Mouse (Mus musculus): Measurements from ENCODE around the gene Trappc3l. TPM values are rescaled to one million over a fixed set of nuclear protein-coding genes. Genes with fewer than 3 reads are reported as not detected.

The Trappc3l gene
- total RNA-seq (2023) = not detected

DNA sequence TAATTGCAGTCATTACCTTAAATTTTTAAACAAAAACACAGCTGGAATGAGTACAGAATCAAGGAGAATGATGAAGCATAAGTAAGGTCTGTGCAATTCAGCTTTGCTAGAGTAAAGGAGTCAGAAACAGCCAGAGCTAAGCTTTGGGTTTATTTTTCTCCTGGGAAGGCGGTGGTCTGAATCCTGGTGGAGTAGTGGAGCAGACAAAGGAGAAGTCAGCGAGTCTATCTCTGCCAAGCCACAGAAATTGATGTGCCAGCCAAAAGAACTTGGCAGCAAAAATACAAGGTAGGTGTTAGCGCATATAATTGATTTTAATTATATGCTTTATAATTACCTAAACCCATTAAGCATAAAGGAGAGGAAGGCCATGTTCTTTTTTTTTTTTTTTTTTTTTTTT lies at the start of gene Trappc3l:
Gene Trappc3l, plus strand, starts transcription at position 197 of the 400 bp plus-strand sequence.

DNA sequence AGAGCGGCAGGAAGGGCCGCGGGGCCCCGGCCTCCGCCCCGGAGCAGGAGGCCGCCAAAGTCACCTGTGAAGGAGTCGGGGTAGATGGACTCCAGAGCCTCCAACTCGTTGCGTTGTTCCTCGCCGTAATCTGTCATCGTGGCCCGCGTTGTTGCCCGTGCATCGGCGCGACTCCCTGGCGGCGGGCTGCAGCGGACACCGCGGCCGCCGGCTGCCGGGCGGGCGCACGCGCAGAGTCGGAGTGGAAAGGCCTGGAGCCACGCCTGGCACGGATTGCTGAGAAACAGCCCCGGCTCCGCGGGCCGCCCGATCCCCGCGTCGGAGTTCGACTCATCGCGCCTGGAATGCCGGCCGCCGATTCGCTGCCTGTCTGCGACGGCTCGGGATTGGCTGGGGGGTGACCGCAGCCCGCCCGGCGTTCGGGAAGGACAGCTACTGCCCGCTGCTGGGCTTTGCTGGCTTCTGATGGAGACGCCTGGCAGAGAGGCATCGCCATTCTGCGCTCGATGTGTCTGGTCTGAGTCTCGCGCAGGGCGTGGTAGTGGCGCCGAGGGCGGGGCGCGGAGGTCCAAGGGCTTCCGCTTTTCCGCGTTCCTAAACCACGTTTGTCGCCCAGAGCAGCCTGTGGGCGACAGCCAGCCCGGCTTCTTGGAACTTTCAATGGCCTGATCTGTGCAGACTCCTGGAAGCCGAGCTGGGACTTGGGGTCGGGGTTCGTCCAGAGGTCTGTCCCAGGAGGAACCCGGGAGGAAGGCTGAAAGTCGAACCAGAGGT lies 17.9 kb upstream of the Trappc3l start, which contains the start of gene Rwdd1:
Gene Rwdd1, minus strand, starts transcription at position 323 of the 774 bp plus-strand sequence.

DNA sequence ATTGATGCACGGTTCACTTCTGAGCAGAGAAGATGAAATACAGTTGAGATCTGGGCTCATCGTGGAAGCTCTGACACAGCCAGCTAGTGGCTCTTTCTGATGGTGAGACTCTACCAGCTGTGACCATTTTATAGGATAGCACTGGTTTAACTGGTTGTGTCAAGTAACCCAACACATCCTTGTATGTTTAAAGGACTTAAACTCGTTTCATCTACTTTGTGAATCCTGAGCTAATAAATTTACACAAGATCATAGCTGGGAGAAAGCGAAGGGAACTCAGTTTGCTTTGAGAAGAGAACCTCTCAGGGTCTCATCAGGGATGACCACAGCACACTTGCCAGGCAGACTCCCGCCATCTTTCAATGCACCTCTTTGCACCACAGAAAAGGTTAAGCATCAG lies 6.8 kb downstream of the Trappc3l start, which contains the start of gene Calhm4:
Gene Calhm4, minus strand, starts transcription at position 101 of the 400 bp plus-strand sequence.

DNA sequence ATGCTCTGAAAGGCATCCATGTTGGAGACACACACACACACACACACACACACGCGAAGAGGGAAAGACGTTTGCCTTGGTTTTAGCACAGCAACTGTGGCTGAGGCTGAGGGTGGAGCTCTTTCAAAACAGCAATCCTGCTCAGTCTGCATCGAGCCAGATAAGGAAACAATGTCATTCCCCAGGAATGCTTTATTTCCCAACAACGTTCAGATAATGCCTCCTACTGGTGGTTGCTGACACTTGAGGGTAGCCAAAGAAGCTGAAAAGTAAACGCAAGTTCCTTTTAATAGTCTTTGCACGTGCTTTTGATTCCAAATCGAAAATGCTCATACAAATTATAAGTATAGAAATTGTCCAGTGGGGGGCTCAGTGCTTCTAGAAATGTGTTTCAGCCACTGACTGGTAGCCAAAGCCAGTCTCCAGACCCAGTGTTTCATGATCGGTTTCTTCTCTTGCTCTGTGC lies 59.1 kb downstream of the Trappc3l start, which contains the start of gene Calhm5:
Gene Calhm5, minus strand, starts transcription at position 102 of the 466 bp plus-strand sequence.

DNA sequence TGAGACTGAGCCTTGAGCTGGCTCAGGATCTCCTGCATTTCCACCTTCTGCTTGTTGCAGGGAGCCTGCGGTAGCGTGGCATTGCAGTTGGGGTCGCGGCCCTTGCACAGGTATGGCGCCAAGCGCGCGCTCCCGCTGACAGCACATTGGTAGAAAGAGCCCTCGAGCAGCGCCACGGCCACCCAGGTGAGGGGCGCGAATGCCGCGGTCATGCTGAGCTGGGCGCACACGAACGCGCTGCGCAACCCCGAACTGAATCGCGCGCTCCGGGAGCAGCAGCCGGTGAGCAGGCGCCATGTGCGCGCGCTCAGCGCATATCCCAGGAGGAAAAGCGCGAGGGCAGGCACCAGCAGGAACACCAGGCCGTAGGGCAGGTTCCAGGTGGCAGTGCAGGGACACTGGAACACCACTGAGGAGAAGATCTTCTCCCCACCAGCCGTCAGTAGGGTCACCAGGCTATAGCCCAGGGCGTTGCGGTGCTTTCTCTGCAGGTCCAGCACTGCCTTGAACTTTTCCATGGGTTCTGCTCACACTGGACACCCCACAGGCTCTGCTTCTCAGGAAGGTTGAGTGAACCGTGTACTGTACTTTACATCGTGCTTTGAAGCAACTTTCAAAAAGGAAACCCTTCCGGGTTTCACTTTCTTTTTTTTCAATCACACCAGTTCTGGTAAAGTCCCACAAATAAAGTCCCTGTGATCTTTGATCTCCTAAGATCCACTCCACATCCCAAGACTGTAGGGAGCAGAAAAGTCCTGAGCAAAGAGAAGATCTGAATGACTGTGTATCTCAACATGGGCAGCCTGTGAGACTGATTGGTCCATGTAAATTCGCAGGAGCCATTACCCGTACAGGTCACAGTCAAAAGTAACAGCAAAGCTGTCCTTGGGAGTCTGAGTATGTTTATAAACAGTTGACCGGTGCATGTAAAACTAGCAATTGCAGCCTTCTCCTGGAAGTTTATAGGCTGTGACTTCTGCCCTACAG lies 90.3 kb downstream of the Trappc3l start, which contains the start of gene Calhm6:
Gene Calhm6, minus strand, starts transcription at position 593 of the 987 bp plus-strand sequence.

Other genes starting within 250 kb of the Trappc3l start
- gene Sult3a1, start 179.9 kb upstream of the Trappc3l start, total RNA-seq (2023) = not detected
- not detected for gene Rsph4a, start 132.5 kb upstream of the Trappc3l start, total RNA-seq (2023)
- 10 to 100 TPM; 89.2 to 91.0 TPM for gene Zup1, start 86.3 kb upstream of the Trappc3l start, total RNA-seq (2023)
- 10 to 100 TPM; 53.2 to 66.0 TPM for gene Rwdd1, start 18.0 kb upstream of the Trappc3l start, total RNA-seq (2023)
- not detected for gene Calhm4, start 6.7 kb downstream of the Trappc3l start, total RNA-seq (2023)
- gene Calhm5, start 58.9 kb downstream of the Trappc3l start, total RNA-seq (2023) = not detected
- gene Calhm6, start 90.4 kb downstream of the Trappc3l start, total RNA-seq (2023) = 10 to 100 TPM; 18.4 to 19.1 TPM
- 10 to 100 TPM; 20.2 to 22.3 TPM for gene Dse, start 170.1 kb downstream of the Trappc3l start, total RNA-seq (2023)
- gene Tspyl1, start 244.6 kb downstream of the Trappc3l start, total RNA-seq (2023) = 100 to 1,000 TPM; 103 to 112 TPM